Mouse (Mus musculus) spleen, adult 2 months (tissue): ENCODE data around the gene Fry. TPM values are rescaled to one million over a fixed set of nuclear protein-coding genes. Genes with fewer than 3 reads are reported as not detected.

Source experiments
- DNase-seq, 2 experiments: peaks; one replicate each; pipeline versions ENCODE4 v3.0.0 to v3.0.0-alpha.2; 2012 to 2021; ENCODE audit warnings: low spot score in 2 of 2, low read depth in 1 of 2
- H3K27ac ChIP-seq: fragments of 200-500 bp; 2 replicates; pipeline ENCODE4 v1.5.1; 2012; ENCODE audit warnings: low read length, inconsistent platforms; ENCODE audit not compliant: insufficient read depth
- H3K27me3 ChIP-seq: fragments of 200-500 bp; 2 replicates; pipeline ENCODE4 v1.6.1; 2012; ENCODE audit warnings: mild to moderate bottlenecking, moderate library complexity, low read length, inconsistent platforms; ENCODE audit not compliant: control insufficient read depth, insufficient read depth
- H3K36me3 ChIP-seq: fragments of 200-500 bp; 2 replicates; pipeline ENCODE4 v1.6.1; 2012; ENCODE audit warnings: mild to moderate bottlenecking, low read length, inconsistent platforms; ENCODE audit not compliant: control insufficient read depth, insufficient read depth
- H3K4me1 ChIP-seq: fragments of 200-500 bp; 2 replicates; pipeline ENCODE4 v1.6.1; 2011; ENCODE audit warnings: inconsistent platforms; ENCODE audit not compliant: control insufficient read depth, insufficient read depth, insufficient read length
- H3K4me3 ChIP-seq: fragments of 200-500 bp; 2 replicates; pipeline ENCODE4 v1.5.1; 2011; ENCODE audit warnings: mild to moderate bottlenecking, inconsistent platforms; ENCODE audit not compliant: insufficient read depth, insufficient read length; ENCODE audit errors: extremely low read depth
- CTCF ChIP-seq: fragments of 200-500 bp; IDR thresholded peaks from 2 replicates; pipeline ENCODE4 v1.5.1; 2011; ENCODE audit warnings: mild to moderate bottlenecking, inconsistent platforms; ENCODE audit not compliant: insufficient read depth, insufficient read length, insufficient replicate concordance; ENCODE audit errors: extremely low read depth
- POLR2A ChIP-seq: fragments of 200-500 bp; IDR thresholded peaks from 2 replicates; pipeline ENCODE4 v1.6.1; 2011; ENCODE audit warnings: low read depth, low read length, inconsistent platforms
- WGBS: fragments of 180-500 bp; shearing (Covaris S2); methylation state at CpG from one replicate; pipeline ENCODE4 v1.1.7; 2018; 5-methylcytosine and 5-hydroxymethylcytosine counted together
- polyA plus RNA-seq: library from polyadenylated mRNA; depleted of rRNA; stranded (reverse); fragments of >200 nt; gene quantifications from 2 replicates; pipeline ENCODE4 v1.2.3, GENCODE M21; 2012

Fry gene
- polyA plus RNA-seq, 1 experiment, result 9.2 TPM

DNA sequence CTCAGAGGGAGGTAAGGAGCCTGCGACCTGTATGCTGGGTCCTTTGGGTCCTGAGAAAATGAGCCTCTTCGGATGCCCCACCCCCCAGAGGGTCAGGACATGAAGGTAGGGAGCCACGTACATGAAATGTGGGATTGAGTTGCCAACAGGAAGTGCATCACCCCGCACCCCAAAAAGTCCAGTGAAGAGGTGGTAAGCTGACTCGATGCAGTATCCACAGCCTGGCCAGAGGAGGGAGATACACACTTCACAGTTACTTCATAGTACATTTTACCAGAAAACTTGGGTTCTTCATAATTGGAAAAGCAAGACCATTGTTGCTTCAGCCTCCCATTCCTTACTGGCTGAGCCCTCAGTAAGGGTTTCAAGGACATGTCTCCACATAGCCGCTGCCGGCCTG lies 266.8 kb downstream of the Fry start:
- Histone ChIP-seq H3K36me3 (peaks cover 12% of the 10 kb centered on the region), H3K4me3 (no peak overlapping the region), H3K27ac (no peak overlapping the region), H3K4me1 (no peaks in the 10 kb centered on the region), H3K27me3 (no peaks in the 10 kb centered on the region)
- 83% methylated on average over 7 of the region's 7 CpGs for WGBS
- no peak for TF ChIP-seq CTCF
- no peak for TF ChIP-seq POLR2A
- DNase-seq, result no peak

DNA sequence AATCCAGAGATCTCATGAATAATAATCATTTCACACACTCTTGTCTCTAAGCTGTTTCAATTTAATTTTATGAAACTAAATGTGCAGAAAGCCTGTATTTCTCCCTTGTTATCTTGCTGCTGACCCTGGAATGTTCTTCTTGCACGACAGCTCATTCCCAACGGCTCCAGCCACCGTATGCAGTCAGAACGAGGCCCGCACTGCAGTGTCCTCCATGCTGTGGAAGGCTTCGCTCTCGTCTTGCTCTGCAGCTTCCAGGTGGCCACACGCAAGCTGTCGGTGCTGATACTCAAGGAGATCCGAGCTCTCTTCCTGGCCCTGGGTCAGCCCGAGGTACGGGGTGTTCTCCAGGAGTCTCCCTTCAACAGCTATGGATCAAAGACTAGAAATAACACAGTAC lies 270.2 kb downstream of the Fry start:
- no peak overlapping the region for H3K27ac ChIP-seq
- no peak for DNase-seq
- TF ChIP-seq POLR2A (no peak), CTCF (no peak)
- no peak overlapping the region for H3K4me3 ChIP-seq
- 96% methylated on average over 12 of the region's 12 CpGs for WGBS
- peaks cover 10% of the 10 kb centered on the region for H3K36me3 ChIP-seq
- H3K4me1 ChIP-seq, result no peaks in the 10 kb centered on the region
- H3K27me3 ChIP-seq, result no peaks in the 10 kb centered on the region

DNA sequence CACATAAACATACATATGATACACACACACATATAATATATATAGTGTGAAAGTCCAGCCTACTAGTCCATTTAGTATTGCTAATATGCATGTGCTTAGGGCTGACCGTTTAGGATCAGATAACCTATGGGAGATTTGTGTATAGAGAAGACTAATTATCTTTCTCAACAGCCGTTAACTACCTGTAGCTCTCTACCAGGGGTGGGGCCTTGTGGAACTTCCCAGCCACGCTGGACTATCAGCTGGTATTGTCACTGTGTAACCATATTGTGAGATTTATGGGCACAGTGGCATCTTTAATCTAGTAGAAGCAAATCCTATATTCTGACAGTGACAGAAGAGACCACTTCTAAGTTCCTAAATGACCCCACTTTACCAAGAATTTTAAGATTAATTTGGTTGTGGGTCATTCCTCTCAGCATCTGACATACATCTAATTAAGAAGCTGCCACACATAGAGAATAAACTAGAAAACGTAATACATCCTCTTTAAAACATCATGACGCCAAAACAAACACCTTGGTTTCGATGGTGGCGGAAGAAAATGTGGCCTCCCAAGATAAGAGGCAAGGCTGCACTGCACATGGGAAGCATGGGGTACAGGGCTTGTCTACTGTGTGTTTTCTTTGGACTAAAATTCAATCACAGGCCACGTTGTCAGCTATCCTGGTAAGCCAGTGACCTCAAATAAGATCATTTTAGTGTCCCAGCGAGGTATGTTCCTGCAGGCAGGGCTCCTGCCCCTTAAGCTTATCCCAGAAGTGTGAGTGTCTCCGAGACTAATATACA lies 271.3 kb downstream of the Fry start:
- Histone ChIP-seq H3K27me3 (no peaks in the 10 kb centered on the region), H3K4me3 (no peak overlapping the region), H3K27ac (no peak overlapping the region), H3K4me1 (no peaks in the 10 kb centered on the region), H3K36me3 (peaks cover 17% of the 10 kb centered on the region)
- DNase-seq, result no peak
- TF ChIP-seq POLR2A (no peak), CTCF (no peak)
- 81% methylated on average over 10 of the region's 10 CpGs for WGBS

DNA sequence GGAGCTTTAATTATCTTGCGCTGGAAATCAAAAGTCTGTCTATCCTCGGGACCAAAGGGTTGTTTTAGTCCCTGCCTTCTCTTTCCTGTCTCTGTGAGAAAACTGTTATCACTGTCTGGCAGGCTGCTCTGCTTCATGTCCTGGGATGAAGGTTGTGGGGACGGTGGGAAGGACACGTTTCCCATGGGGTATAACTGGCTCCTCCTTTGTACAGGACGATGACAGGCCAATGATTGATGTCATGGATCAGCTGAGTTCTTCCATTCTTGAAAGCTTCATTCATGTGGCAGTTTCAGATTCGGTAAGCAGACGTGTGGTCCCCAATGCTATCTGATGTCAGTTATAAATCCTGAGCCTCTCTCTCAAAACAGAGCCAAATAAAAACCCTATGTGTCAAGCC lies 272.0 kb downstream of the Fry start:
- no peak for TF ChIP-seq POLR2A
- TF ChIP-seq CTCF, result no peak
- Histone ChIP-seq H3K36me3 (peaks cover 19% of the 10 kb centered on the region), H3K4me1 (no peaks in the 10 kb centered on the region), H3K27me3 (no peaks in the 10 kb centered on the region), H3K27ac (no peak overlapping the region), H3K4me3 (no peak overlapping the region)
- DNase-seq, result no peak
- 54% methylated on average over 7 of the region's 7 CpGs for WGBS

DNA sequence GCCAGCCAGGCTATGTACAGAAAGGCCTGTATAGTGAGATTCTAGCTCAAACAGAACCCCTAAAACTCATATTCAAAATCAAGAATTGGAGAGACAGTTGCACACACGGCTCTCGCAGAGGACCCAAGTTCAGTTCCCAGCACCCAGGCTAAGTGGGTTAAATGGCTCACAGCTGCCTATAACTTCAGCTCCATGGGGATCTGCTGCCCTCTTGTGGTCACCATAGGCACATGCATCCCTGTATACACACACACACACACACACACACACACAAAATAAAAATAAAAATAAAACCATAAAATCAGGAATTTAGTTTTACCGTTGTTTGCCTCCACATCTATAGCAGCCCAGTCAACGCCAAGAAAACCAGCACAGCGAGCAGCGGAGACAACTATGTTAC lies 276.2 kb downstream of the Fry start:
- no peak overlapping the region for H3K27ac ChIP-seq
- WGBS, result 97% methylated on average over 6 of the region's 6 CpGs
- no peaks in the 10 kb centered on the region for H3K27me3 ChIP-seq
- H3K36me3 ChIP-seq, result peaks cover 28% of the 10 kb centered on the region
- TF ChIP-seq POLR2A, result no peak
- peak; percentile 5; the same call in 1 of the 2 replicates for TF ChIP-seq CTCF
- H3K4me3 ChIP-seq, result no peak overlapping the region
- DNase-seq, result no peak
- no peaks in the 10 kb centered on the region for H3K4me1 ChIP-seq

DNA sequence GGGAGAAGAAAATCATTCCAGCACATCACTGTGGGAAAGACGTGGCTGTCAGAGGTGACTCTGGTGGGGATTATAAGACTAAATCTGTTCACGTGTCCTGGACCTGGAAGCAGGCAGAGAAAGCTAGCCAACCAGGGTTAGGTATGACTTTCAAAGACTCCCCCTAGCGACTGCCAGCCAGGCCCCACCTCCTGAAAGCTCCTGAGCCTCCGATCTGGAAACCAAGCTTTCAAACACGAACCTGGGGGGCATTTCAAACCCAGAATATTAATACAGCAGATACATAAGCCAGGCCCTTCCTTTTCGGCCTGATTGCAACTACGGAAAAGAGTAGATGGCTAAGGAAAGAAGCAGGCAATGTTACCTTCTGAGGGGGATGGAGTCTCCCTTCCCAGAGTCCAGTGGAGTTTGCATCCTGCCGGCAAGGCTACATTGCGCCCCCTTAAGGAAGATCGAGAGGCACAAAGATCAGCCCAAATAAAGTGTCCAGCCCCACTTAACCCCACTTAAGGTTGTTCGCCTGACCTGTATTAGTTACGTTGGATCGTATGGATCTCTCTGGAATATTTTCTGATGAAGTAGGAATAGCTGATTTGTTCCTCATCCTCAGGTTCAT lies 284.5 kb downstream of the Fry start:
- Histone ChIP-seq H3K27me3 (no peaks in the 10 kb centered on the region), H3K27ac (no peak overlapping the region), H3K36me3 (peaks cover 16% of the 10 kb centered on the region), H3K4me1 (no peaks in the 10 kb centered on the region), H3K4me3 (no peak overlapping the region)
- no peak for TF ChIP-seq CTCF
- no peak for TF ChIP-seq POLR2A
- no peak for DNase-seq
- WGBS, result 87% methylated on average over 13 of the region's 13 CpGs

DNA sequence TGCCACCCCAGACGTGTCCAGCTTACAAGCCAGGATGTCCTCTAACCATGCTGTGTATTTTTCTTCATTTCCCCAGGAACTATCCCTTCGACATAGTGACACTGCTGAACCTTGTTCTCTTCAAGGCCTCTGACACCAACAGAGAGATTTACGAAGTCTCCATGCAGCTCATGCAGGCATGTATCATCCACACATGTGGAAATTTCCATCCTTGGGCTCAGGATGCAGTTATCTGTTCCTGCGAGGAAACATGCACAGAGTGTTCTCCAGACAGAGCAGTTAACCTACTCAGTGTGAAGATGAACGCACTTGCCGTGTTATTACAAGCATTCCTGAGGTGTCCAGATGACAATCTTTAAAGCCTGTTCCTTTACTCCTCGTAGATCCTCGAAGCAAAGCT lies 286.4 kb downstream of the Fry start:
- 91% methylated on average over 8 of the region's 8 CpGs for WGBS
- DNase-seq, result no peak
- Histone ChIP-seq H3K27ac (no peak overlapping the region), H3K4me1 (no peaks in the 10 kb centered on the region), H3K4me3 (no peak overlapping the region), H3K27me3 (no peaks in the 10 kb centered on the region), H3K36me3 (peaks cover 11% of the 10 kb centered on the region)
- no peak for TF ChIP-seq POLR2A
